Mouse (Mus musculus) intestine, embryonic 14.5 days (tissue): ENCODE measurements at regions not wholly inside any gene's neighbourhood (a gene's known extent, or its start where the extent isn't known, plus 50 kb on each side); places are given as distances from the start of the nearest gene placed in this dataset.
"Not testable (repeated sequence)": the region's sequence is repeated elsewhere in the genome, so short reads cannot be mapped to it uniquely, and the experiment has no call there.

Experiments
- ATAC-seq: fragments of 200-750 bp; cut with Nextera tagmentation; replicated peaks from 2 replicates; pipeline ENCODE4 v1.8.0; 2017; ENCODE audit warnings: low read depth, moderate number of reproducible peaks, moderate TSS enrichment, moderate library complexity; ENCODE audit not compliant: low FRiP score, low TSS enrichment
- DNase-seq: peaks from one replicate; pipeline ENCODE4 v3.0.0-alpha.2; 2018; ENCODE audit warnings: low spot score
- H3K27ac ChIP-seq: fragments of 300-500 bp; sonication (generic); 2 replicates; pipeline ENCODE4 v1.5.1; 2014; ENCODE audit warnings: low read depth, mild to moderate bottlenecking, control low read depth
- H3K27me3 ChIP-seq: fragments of 300-500 bp; sonication (generic); replicated peaks from 2 replicates; pipeline ENCODE4 v1.6.1; 2014; ENCODE audit warnings: low read length, control low read depth; ENCODE audit not compliant: control insufficient read depth, insufficient read depth
- H3K36me3 ChIP-seq: fragments of 300-500 bp; sonication (generic); 2 replicates; pipeline ENCODE4 v1.6.1; 2014; ENCODE audit warnings: low read length, control low read depth; ENCODE audit not compliant: control insufficient read depth, insufficient read depth
- H3K4me1 ChIP-seq: fragments of 300-500 bp; sonication (generic); replicated peaks from 2 replicates; pipeline ENCODE4 v1.6.1; 2014; ENCODE audit warnings: low read length, control low read depth, mixed read lengths; ENCODE audit not compliant: control insufficient read depth, insufficient read depth
- H3K4me2 ChIP-seq: fragments of 300-500 bp; sonication (generic); 2 replicates; pipeline ENCODE4 v1.6.1; 2014; ENCODE audit warnings: low read length
- H3K4me3 ChIP-seq: fragments of 300-500 bp; sonication (generic); 2 replicates; pipeline ENCODE4 v1.5.1; 2014; ENCODE audit warnings: low read depth, low read length, control low read depth, mixed read lengths
- H3K9ac ChIP-seq: fragments of 300-500 bp; sonication (generic); 2 replicates; pipeline ENCODE4 v1.6.1; 2014; ENCODE audit warnings: mild to moderate bottlenecking, low read length
- H3K9me3 ChIP-seq: fragments of 300-500 bp; sonication (generic); 2 replicates; pipeline ENCODE4 v1.6.1; 2016; ENCODE audit warnings: low read length, control low read depth; ENCODE audit not compliant: control insufficient read depth
- WGBS: fragments of 180-500 bp; shearing (Covaris S2); extraction: QIAGEN DNeasy Blood & Tissue Kit; methylation state at CpG from one replicate; pipeline ENCODE4 v1.1.7; 2014; 5-methylcytosine and 5-hydroxymethylcytosine counted together

DNA sequence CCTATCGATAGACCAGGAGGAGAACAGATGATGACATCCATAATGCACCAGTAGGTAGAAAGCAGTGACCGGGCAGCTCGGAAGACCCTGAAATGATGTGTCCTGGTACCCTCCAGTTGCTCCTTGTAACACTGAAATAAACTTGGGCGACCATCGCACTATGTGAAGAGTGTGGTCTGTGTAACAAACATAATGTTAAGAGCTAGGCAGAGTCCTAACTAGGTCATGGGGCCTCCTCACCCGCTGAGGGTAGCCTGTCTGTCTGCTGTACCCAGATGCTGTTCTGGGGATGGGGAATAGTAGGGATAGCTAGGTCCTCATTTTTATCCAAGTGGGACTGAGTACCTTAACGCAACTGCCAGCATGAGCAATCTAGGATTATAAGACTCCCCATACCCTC is 79.8 kb downstream of the Btg1 start:
- Histone ChIP-seq H3K27me3 (no peaks in the 10 kb centered on the region), H3K4me1 (peaks cover 2% of the 10 kb centered on the region; the same call in 1 of the 2 replicates), H3K36me3 (no peaks in the 10 kb centered on the region), H3K9me3 (no peaks in the 10 kb centered on the region), H3K9ac (no peak overlapping the region), H3K4me3 (no peak overlapping the region), H3K27ac (no peak overlapping the region), H3K4me2 (no peak overlapping the region)
- DNase-seq (no peak), ATAC-seq (no peak)
- 93% methylated on average over 7 of the region's 7 CpGs for WGBS

GRCm38 (mm10) chr10:96697781-96698180 is 81.0 kb downstream of the Btg1 start:
- H3K4me2 ChIP-seq = no peak overlapping the region
- DNase-seq = no peak
- H3K27ac ChIP-seq = no peak overlapping the region

GRCm38 (mm10) chr10:96706656-96707055 is 89.8 kb downstream of the Btg1 start:
- no peaks in the 10 kb centered on the region for H3K36me3 ChIP-seq

More at GRCm38 (mm10) chr10:96697781-96698180, 81.0 kb downstream of the Btg1 start:
- Histone ChIP-seq H3K4me1 (no peaks in the 10 kb centered on the region), H3K36me3 (no peaks in the 10 kb centered on the region), H3K27me3 (no peaks in the 10 kb centered on the region), H3K9ac (no peak overlapping the region), H3K4me3 (no peak overlapping the region), H3K9me3 (no peaks in the 10 kb centered on the region)
- WGBS = 48% methylated on average over 3 of the region's 3 CpGs
- no peak for ATAC-seq

DNA sequence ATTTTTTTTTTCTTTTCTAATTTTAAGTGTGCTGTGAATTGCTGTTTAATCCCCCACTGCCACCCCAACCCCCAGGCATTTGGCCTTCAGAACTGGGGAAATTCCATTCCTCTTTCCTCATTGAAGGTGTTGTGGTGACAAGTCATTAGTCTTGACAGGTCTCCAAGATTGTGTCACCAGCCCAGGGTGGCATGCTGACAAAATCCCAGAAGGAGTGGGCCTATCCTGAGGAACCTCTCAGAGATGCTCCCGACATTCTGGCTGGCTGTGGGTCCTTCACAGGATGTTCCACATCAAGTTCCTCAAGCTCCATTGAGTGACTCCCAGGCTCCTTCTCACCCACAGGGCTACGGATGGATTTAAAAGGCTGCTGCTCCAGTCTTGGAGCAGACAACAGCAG is 91.7 kb downstream of the Btg1 start:
- Histone ChIP-seq H3K4me1 (no peaks in the 10 kb centered on the region), H3K36me3 (no peaks in the 10 kb centered on the region), H3K9ac (no peak overlapping the region), H3K27ac (no peak overlapping the region), H3K4me3 (no peak overlapping the region), H3K4me2 (no peak overlapping the region), H3K27me3 (no peaks in the 10 kb centered on the region), H3K9me3 (no peaks in the 10 kb centered on the region)
- WGBS = 76% methylated on average over 2 of the region's 2 CpGs
- ATAC-seq (no peak), DNase-seq (no peak)

More at GRCm38 (mm10) chr10:96706656-96707055, 89.8 kb downstream of the Btg1 start:
- 92% methylated on average over 4 of the region's 4 CpGs for WGBS
- H3K4me2 ChIP-seq = no peak overlapping the region
- no peak overlapping the region for H3K27ac ChIP-seq
- H3K27me3 ChIP-seq = no peaks in the 10 kb centered on the region
- no peaks in the 10 kb centered on the region for H3K9me3 ChIP-seq
- no peak overlapping the region for H3K9ac ChIP-seq
- H3K4me1 ChIP-seq = no peaks in the 10 kb centered on the region
- ATAC-seq = no peak
- H3K4me3 ChIP-seq = no peak overlapping the region
- DNase-seq = no peak

DNA sequence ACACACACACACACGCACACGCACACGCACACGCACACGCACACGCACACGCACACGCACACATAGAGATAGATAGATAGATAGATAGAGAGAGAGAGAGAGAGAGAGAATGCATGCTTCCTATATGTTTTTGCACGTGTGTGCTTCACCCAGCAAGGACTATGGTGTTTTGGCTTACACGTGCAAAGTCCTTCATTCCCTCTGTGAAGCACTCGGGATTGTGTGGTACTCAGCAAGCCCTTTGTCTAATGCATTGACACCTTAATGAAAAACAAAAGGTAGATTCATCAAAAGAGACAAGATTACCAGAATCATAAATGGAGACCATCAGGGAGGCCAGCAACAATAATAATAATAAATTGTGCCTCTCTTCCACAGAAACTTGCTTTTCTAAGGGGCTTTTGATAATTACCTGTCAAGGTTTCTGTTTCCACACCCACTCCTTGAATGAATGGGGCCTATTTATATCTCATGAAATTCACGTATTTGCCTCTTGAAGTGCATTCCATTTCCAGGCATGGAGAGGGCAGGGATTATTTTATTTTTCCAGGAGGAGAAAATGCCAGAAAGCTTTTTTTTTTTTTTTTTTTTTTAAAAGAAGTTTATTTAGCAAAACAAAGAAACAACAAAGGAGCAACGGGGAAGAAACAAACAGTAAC is 93.0 kb downstream of the Btg1 start:
- H3K4me3 ChIP-seq = no peak overlapping the region
- 88% methylated on average over 13 of the region's 13 CpGs for WGBS
- no peaks in the 10 kb centered on the region for H3K36me3 ChIP-seq
- no peaks in the 10 kb centered on the region for H3K4me1 ChIP-seq
- no peak overlapping the region for H3K9ac ChIP-seq
- no peaks in the 10 kb centered on the region for H3K27me3 ChIP-seq
- ATAC-seq = no peak
- no peak overlapping the region for H3K4me2 ChIP-seq
- DNase-seq = no peak
- H3K9me3 ChIP-seq = no peaks in the 10 kb centered on the region
- no peak overlapping the region for H3K27ac ChIP-seq

DNA sequence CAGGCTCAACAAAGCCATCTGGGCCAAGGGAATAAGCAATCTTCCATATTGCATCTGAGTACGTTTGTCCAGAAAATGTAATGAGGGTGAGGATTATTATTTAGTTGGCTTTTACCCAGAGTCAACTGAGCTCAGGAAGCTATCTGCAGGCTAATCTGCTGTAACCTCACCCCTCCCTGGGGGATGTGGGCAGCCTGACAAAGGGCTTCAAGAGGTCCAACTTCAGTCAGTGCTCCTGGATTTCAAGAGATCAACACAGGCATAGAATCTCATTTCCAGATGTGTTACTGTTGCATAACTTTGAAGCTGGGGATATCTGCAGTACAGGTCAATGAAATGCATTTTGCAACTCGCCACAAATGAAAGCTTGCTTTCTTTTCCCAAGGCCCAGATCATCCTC is 95.2 kb downstream of the Btg1 start:
- no peak for ATAC-seq

DNA sequence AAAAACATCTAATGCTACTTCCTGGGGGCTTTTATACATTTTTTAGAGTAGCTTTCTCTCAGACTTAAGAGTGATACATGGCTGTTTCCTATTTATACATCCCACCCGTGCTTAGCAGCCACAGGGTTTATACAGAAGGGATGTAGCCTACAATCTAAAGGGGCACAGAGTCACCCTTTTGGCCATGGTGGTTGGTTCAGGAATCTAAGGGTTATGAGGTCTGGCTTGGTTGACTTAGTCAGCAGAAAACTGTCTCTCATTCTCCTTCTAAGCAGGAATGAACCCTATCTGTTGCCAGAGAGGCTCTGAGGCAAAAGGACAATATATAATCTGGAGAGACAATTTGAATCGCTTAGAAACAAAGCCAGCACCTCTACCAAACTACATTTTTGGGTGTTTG is 97.9 kb downstream of the Btg1 start:
- no peak overlapping the region for H3K4me2 ChIP-seq
- H3K36me3 ChIP-seq = no peaks in the 10 kb centered on the region
- ATAC-seq (no peak), DNase-seq (no peak)
- WGBS = 78% methylated on average over 2 of the region's 2 CpGs
- H3K9ac ChIP-seq = no peak overlapping the region
- no peaks in the 10 kb centered on the region for H3K9me3 ChIP-seq
- no peaks in the 10 kb centered on the region for H3K27me3 ChIP-seq
- H3K27ac ChIP-seq = no peak overlapping the region
- H3K4me3 ChIP-seq = no peak overlapping the region
- H3K4me1 ChIP-seq = no peaks in the 10 kb centered on the region

More for the DNA sequence above, 95.2 kb downstream of the Btg1 start:
- WGBS = 83% methylated on average over 2 of the region's 2 CpGs
- no peak overlapping the region for H3K9ac ChIP-seq
- H3K27me3 ChIP-seq = no peaks in the 10 kb centered on the region
- H3K9me3 ChIP-seq = no peaks in the 10 kb centered on the region
- H3K36me3 ChIP-seq = no peaks in the 10 kb centered on the region
- no peak overlapping the region for H3K4me2 ChIP-seq
- H3K4me3 ChIP-seq = no peak overlapping the region
- no peak overlapping the region for H3K27ac ChIP-seq
- H3K4me1 ChIP-seq = no peaks in the 10 kb centered on the region
- DNase-seq = no peak

DNA sequence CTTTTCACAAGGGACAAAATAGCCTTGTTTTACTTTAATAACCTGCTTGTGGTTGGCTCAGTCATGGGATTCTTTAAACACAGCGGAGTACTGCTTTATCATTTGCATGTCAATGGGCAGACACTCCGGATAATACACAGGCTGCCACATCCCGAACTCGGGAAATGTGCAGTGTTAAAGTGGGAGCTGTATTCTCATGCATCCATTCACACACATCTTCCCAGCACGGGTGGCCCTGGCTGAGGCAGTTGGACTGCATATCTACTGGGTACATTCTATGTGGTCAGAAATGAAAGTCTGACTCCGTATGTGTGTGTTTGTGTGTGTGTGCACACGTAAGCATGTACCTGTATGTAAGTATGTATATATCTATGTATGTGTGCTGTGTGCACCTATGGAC is 100.5 kb downstream of the Btg1 start:
- 73% methylated on average over 7 of the region's 7 CpGs for WGBS
- Histone ChIP-seq H3K27me3 (no peaks in the 10 kb centered on the region), H3K4me1 (peaks cover 10% of the 10 kb centered on the region; the same call in 1 of the 2 replicates), H3K4me2 (no peak overlapping the region), H3K27ac (no peak overlapping the region), H3K36me3 (no peaks in the 10 kb centered on the region), H3K4me3 (no peak overlapping the region), H3K9me3 (no peaks in the 10 kb centered on the region), H3K9ac (no peak overlapping the region)
- ATAC-seq (no peak), DNase-seq (no peak)

DNA sequence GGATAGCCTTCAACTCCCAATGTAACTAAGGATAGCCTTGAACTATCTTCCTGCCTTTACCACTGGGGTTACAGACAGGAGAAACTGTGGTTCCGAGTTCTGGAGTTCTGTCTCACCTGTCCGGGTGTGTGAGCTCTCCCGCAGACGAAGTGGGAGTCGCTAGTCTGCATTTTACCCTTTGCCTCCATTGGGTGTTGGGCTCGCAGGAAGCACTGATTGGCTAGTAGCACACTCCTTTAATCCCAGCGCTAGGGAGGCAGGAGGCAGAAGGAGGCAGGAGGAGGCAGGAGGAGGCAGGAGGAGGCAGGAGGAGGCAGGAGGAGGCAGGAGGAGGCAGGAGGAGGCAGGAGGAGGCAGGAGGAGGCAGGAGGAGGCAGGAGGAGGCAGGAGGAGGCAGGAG is 101.9 kb downstream of the Btg1 start:
- H3K4me3 ChIP-seq, ATAC-seq, H3K36me3 ChIP-seq, H3K4me2 ChIP-seq, H3K27me3 ChIP-seq, H3K9ac ChIP-seq, DNase-seq, H3K27ac ChIP-seq, H3K9me3 ChIP-seq: not testable (repeated sequence)
- peaks cover 16% of the 10 kb centered on the region; the same call in 1 of the 2 replicates for H3K4me1 ChIP-seq
- 97% methylated on average over 7 of the region's 7 CpGs for WGBS
